ENCODE assay signal across 8 mouse cellular contexts in the genomic region with DNA sequence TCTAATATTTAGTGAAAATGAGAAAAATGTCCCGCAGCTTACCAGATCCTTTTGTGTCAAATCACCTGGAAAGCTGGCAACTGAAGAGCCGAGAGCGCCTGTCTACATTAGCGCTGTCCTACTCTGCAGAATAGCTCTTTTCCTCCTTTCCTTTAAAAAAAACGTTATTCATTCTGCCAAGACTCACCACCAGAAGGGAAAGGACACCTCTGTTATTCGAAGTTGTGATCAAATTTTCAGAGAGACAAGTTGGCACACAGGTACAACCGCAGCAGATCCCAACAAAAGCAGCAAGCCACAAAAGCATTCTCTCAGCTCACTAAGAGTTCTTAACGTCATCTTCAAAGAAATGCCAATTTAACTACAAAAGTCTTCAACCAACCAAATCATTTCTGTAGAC. TPM values are rescaled to one million over a fixed set of nuclear protein-coding genes. Genes with fewer than 3 reads are reported as not detected.
A peak's percentile ranks its signal among the peaks of the same experiment; 100 is the strongest.
DNase-seq lines count a peak whose midpoint lies in the region; ATAC-seq lines count a peak whose summit lies in the region.

No protein-coding gene starts in this region.

- WGBS in liver, embryonic 15.5 days (ENCODE audit: insufficient replicate concordance) = 73% methylated on average over 8 of the region's 8 CpGs

- DNase-seq in thymus, postnatal 0 days (ENCODE audit: low spot score) = peak; percentile 32
- DNase-seq in thymus, adult 18-20 months = no peak
- no peak for DNase-seq in embryo, embryonic 10.5 days (ENCODE audit: low spot score)
- DNase-seq in frontal cortex, postnatal 36 days (ENCODE audit: low spot score in 2 of 2) = no peak
- DNase-seq in urinary bladder, postnatal 14 days (ENCODE audit: low spot score) = no peak

- no peak overlapping the region; the same call in 1 of the 2 replicates for H3K9ac ChIP-seq in liver, embryonic 15.5 days

- H3K27ac ChIP-seq in liver, embryonic 15.5 days (replicated peaks) = no peak overlapping the region; the same call in 1 of the 2 replicates

- H3K9me3 ChIP-seq in erythroblast, embryonic 14.5 days (ENCODE audit: control insufficient read depth, low read length) = peaks cover 4% of the 10 kb centered on the region
- no peaks in the 10 kb centered on the region for H3K9me3 ChIP-seq in liver, embryonic 15.5 days (replicated peaks)

- H3K4me1 ChIP-seq in erythroblast, embryonic 14.5 days (ENCODE audit: control insufficient read depth) = peaks cover 58% of the 10 kb centered on the region
- H3K4me1 ChIP-seq in liver, embryonic 15.5 days (replicated peaks) = peaks cover 59% of the 10 kb centered on the region

- no peaks in the 10 kb centered on the region for H3K27me3 ChIP-seq in erythroblast, embryonic 14.5 days (ENCODE audit: control insufficient read depth)
- H3K27me3 ChIP-seq in liver, embryonic 15.5 days = no peaks in the 10 kb centered on the region

- peak overlapping the region; percentile 95 for H3K4me2 ChIP-seq in liver, embryonic 15.5 days

- peak overlapping the region; percentile 88 for H3K4me3 ChIP-seq in erythroblast, embryonic 14.5 days (replicated peaks)
- H3K4me3 ChIP-seq in liver, embryonic 15.5 days (replicated peaks) = 0 out of 2 replicates have a peak overlapping the region, but pooled peaks have one; percentile 93

- ATAC-seq in erythroblast, adult 5-6 weeks (replicated peaks; ENCODE audit: low FRiP score, poor library complexity, severe bottlenecking) = no peak
- no peak for ATAC-seq in liver, embryonic 15.5 days (ENCODE audit: insufficient read depth)

- peaks cover 44% of the 10 kb centered on the region for H3K36me3 ChIP-seq in erythroblast, embryonic 14.5 days (ENCODE audit: control insufficient read depth)
- peaks cover 35% of the 10 kb centered on the region for H3K36me3 ChIP-seq in liver, embryonic 15.5 days (replicated peaks)

RNA-seq across cellular contexts. Expression of a gene that starts 4.2 kb away (rescaled TPM):
- polyA plus RNA-seq in erythroblast, embryonic 14.5 days (2012) = 0.56 and 0.61 TPM in 2 replicates
- total RNA-seq in erythroblast, adult 5-6 weeks (2015; ENCODE audit: low replicate concordance) = 35.9 and 39.0 TPM in 2 replicates
- total RNA-seq in erythroblast, adult 5-6 weeks (2017; ENCODE audit: low replicate concordance) = 32.6 and 35.7 TPM in 2 replicates
- polyA plus RNA-seq in thymus, postnatal 0 days (2015; fragmentation: Nextera tagmentation; extraction: Ambion mirVana) = 28.5 and 34.9 TPM in 2 replicates
- polyA plus RNA-seq in liver, embryonic 15.5 days (2015; fragmentation: Nextera tagmentation; extraction: Ambion mirVana) = 7.5 and 8.0 TPM in 2 replicates
